Mouse (Mus musculus) frontal cortex, adult 2 months (tissue): ENCODE data around the gene Rhox3f. TPM values are rescaled to one million over a fixed set of nuclear protein-coding genes. Genes with fewer than 3 reads are reported as not detected.
"Not testable (repeated sequence)": the region's sequence is repeated elsewhere in the genome, so short reads cannot be mapped to it uniquely, and the experiment has no call there.

Experiments
- DNase-seq, 2 experiments: peaks; one replicate each; pipeline ENCODE4 v3.0.0; 2022; ENCODE audit warnings: low spot score in 1 of 2; ENCODE audit errors: extremely low spot score in 1 of 2
- polyA plus RNA-seq: library from polyadenylated mRNA; depleted of rRNA; stranded (reverse); fragments of >200 nt; gene quantifications from 2 replicates; pipeline ENCODE4 v1.2.3, GENCODE M21; 2012; rRNA removed

Gene Rhox3f
- polyA plus RNA-seq = not detected in 2 replicates

DNA sequence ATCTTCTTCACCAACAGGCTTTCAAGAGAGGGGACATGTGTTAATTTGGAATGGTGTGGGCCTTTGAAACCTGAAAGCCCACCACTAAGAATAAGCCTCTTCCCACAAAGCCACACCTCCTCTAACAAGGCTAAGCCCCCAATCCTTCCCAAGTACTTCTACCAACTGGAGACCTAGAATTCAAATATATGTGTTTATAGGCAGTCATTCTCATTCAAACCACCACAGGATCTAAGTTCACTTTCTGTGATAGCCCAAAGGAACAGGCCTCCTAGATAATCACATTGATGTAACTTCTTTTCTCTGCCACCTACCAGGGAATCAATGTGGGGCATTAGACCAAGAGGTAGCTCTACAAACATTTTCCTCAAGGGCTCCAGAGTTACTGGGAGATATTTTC, at the start of gene Rhox3f:
Gene Rhox3f (plus strand): TSS at position 301 of the 400 bp plus-strand sequence.
- not testable (repeated sequence) for DNase-seq

DNA sequence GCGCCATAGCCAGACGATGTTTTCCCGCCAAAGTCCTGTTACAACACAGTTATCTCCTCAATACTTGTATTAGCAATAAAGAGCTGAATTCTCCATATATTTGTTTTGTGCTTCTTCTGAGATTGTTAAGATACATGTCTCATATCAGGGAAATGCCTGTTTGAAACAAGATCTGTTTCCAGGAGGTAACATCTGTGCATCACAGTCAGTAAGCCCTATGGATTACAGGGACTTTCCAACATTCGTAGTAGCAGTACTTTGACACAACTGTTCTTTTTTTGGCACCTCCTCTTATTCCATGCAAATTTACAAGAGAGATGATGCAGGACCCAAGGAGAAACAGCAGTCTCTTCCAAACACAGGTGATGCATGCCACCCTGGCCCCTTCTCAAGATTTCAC, 39.1 kb upstream of the Rhox3f start, which contains the start of gene Rhox3e:
Gene Rhox3e (plus strand): TSS at position 301 of the 400 bp plus-strand sequence.
- DNase-seq = not testable (repeated sequence)

DNA sequence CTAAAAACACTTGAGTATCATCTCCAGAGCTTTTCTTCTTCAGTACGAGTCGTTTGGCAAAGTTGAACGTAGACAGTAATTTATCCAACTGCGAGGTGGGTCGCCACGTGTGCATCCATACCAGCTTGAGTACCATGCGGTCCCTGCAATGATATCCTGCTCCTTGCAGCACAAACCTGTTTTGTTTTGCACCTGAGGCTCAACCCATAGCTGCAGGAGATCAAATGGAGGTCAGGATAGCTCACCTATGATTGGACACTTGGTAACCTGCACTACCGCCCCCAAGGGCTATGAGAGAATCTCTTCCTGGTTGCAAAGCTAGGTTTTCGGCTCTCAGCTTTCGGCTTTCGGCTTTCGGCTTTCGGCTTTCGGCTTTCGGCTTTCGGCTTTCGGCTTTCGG, 23.7 kb upstream of the Rhox3f start, which contains the start of gene Rhox4e:
Gene Rhox4e (plus strand): TSS at position 301 of the 400 bp plus-strand sequence.
- not testable (repeated sequence) for DNase-seq

DNA sequence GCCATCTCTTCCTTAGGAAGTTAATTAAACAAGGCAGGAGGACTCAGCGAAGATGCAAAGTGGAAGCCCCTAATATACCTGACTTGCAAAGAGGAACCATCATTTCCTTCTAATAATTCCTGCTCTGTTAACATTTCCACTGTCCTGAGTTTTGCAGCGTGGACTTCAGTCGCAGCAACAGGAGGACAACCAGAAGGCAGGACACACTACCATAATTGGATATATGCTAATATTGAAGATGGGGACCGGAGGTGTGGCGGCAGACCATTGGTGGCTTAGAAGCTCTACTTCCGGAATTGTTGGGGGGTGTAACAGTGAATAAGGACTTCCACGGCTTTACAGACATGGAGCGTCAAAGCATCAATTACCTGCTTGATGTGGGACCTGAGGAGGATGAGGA, 9.7 kb upstream of the Rhox3f start, which contains the start of gene Rhox2f:
Gene Rhox2f (plus strand): TSS at position 301 of the 400 bp plus-strand sequence.
- DNase-seq = not testable (repeated sequence)

DNA sequence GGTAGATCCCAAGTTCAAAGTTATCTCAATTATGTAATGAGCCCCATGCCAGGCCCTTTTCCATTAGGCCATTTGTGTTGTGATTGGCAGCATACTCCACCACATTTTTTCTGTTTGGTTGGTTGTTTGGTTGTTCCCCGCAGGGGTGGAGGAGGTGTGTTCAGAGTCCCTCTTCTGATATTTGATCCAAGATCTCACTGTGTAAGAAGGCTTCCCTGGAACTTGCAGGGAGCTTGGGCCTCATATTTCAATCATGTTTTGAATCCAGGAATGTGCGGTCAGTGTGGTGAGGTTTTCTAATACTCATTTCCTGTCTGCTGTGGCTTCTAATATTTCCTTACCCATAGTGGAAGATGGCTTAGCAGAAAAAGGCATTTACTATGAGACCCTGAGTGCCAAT, 8.2 kb upstream of the Rhox3f start:
- not testable (repeated sequence) for DNase-seq

DNA sequence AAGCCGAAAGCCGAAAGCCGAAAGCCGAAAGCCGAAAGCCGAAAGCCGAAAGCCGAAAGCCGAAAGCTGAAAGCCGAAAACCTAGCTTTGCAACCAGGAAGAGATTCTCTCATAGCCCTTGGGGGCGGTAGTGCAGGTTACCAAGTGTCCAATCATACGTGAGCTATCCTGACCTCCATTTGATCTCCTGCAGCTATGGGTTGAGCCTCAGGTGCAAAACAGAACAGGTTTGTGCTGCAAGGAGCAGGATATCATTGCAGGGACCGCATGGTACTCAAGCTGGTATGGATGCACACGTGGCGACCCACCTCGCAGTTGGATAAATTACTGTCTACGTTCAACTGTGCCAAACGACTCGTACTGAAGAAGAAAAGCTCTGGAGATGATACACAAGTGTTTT, 26.8 kb downstream of the Rhox3f start, which contains the start of gene Rhox4f:
Gene Rhox4f (minus strand): TSS at position 101 of the 400 bp plus-strand sequence.
- not testable (repeated sequence) for DNase-seq

DNA sequence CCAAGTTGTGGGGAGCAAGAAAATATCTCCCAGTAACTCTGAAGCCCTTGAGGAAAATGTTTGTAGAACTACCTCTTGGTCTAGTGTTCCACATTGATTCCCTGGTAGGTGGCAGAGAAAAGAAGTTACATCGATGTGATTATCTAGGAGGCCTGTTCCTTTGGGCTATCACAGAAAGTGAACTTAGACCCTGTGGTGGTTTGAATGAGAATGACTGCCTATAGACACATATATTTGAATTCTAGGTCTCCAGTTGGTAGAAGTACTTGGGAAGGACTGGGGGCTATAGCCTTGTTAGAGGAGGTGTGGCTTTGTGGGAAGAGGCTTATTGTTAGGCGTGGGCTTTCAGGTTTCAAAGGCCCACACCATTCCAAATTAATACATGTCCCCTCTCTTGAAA, 47.7 kb downstream of the Rhox3f start, which contains the start of gene Rhox3g:
Gene Rhox3g (minus strand): TSS at position 101 of the 400 bp plus-strand sequence.
- DNase-seq = not testable (repeated sequence)

Other genes starting within 250 kb of the Rhox3f start
- gene Rhox3a2, start 201.0 kb upstream of the Rhox3f start, polyA plus RNA-seq = not detected in 2 replicates
- gene Rhox4a2, start 190.1 kb upstream of the Rhox3f start, polyA plus RNA-seq = not detected in 2 replicates
- not detected in 2 replicates for gene Rhox2b, start 168.9 kb upstream of the Rhox3f start, polyA plus RNA-seq
- gene Rhox4b, start 148.5 kb upstream of the Rhox3f start, polyA plus RNA-seq = not detected in 2 replicates
- gene Rhox2c, start 127.3 kb upstream of the Rhox3f start, polyA plus RNA-seq = not detected in 2 replicates
- gene Rhox3c, start 122.4 kb upstream of the Rhox3f start, polyA plus RNA-seq = not detected in 2 replicates
- not detected in 2 replicates for gene Rhox4c, start 100.7 kb upstream of the Rhox3f start, polyA plus RNA-seq
- not detected in 2 replicates for gene Rhox2d, start 87.6 kb upstream of the Rhox3f start, polyA plus RNA-seq
- gene Rhox4d, start 66.6 kb upstream of the Rhox3f start, polyA plus RNA-seq = not detected in 2 replicates
- gene Rhox2e, start 50.5 kb upstream of the Rhox3f start, polyA plus RNA-seq = not detected in 2 replicates
- gene Rhox3e, start 39.0 kb upstream of the Rhox3f start, polyA plus RNA-seq = not detected in 2 replicates
- not detected in 2 replicates for gene Rhox4e, start 23.6 kb upstream of the Rhox3f start, polyA plus RNA-seq
- gene Rhox2f, start 9.6 kb upstream of the Rhox3f start, polyA plus RNA-seq = not detected in 2 replicates
- not detected in 2 replicates for gene Rhox4f, start 26.7 kb downstream of the Rhox3f start, polyA plus RNA-seq
- not detected in 2 replicates for gene Rhox3g, start 47.6 kb downstream of the Rhox3f start, polyA plus RNA-seq
- not detected in 2 replicates for gene Rhox2g, start 62.5 kb downstream of the Rhox3f start, polyA plus RNA-seq
- not detected in 2 replicates for gene Rhox4g, start 70.3 kb downstream of the Rhox3f start, polyA plus RNA-seq
- not detected in 2 replicates for gene Rhox3h, start 87.8 kb downstream of the Rhox3f start, polyA plus RNA-seq
- gene Rhox2h, start 92.3 kb downstream of the Rhox3f start, polyA plus RNA-seq = not detected in 2 replicates
- 0.16 and 1.8 TPM in 2 replicates for gene Rhox5, start 223.8 kb downstream of the Rhox3f start, polyA plus RNA-seq
- gene Rhox6, start 245.9 kb downstream of the Rhox3f start, polyA plus RNA-seq = 0.78 and 2.2 TPM in 2 replicates